Mouse (Mus musculus) G1E (cell line): Measurements from ENCODE around the gene Gm10134. TPM values are rescaled to one million over a fixed set of nuclear protein-coding genes. Genes with fewer than 3 reads are reported as not detected.

Source experiments
- ATAC-seq: 2 replicates; pipeline ENCODE4 v1.8.0; 2016; ENCODE audit warnings: mild to moderate bottlenecking; ENCODE audit not compliant: insufficient number of reproducible peaks, poor library complexity, low FRiP score, severe bottlenecking; ENCODE audit errors: extremely low read depth
- DNase-seq: peaks from one replicate; pipeline ENCODE4 v3.0.0; 2012; ENCODE audit warnings: low spot score
- H3K27me3 ChIP-seq: 2 replicates; pipeline ENCODE4 v1.6.1; 2012; ENCODE audit warnings: mild to moderate bottlenecking, low read length, inconsistent platforms; ENCODE audit not compliant: insufficient read depth
- H3K36me3 ChIP-seq: replicated peaks from 2 replicates; pipeline ENCODE3; 2012; ENCODE audit warnings: mild to moderate bottlenecking, inconsistent platforms
- H3K4me1 ChIP-seq: 2 replicates; pipeline ENCODE4 v1.6.1; 2012; ENCODE audit warnings: low read depth, low read length, inconsistent platforms, mixed read lengths; ENCODE audit not compliant: insufficient read depth
- H3K4me3 ChIP-seq: 2 replicates; pipeline ENCODE4 v1.5.1; 2012; ENCODE audit warnings: low read depth, mild to moderate bottlenecking, inconsistent platforms, low read length, moderate library complexity, mixed read lengths
- H3K9me3 ChIP-seq: replicated peaks from 2 replicates; pipeline ENCODE4 v1.6.1; 2012; ENCODE audit warnings: inconsistent platforms
- CTCF ChIP-seq: IDR thresholded peaks from 2 replicates; pipeline ENCODE4 v1.5.1; 2012; ENCODE audit warnings: low read depth, low read length, inconsistent platforms, mixed read lengths
- GATA1 ChIP-seq: IDR thresholded peaks from 2 replicates; pipeline ENCODE4 v1.6.1; 2012; ENCODE audit warnings: borderline replicate concordance, low read length, inconsistent platforms, mixed read lengths
- GATA2 ChIP-seq: IDR thresholded peaks from 2 replicates; pipeline ENCODE4 v1.6.1; 2012; ENCODE audit warnings: low read depth, low read length, inconsistent platforms, borderline replicate concordance
- POLR2AphosphoS5 ChIP-seq: IDR thresholded peaks from 2 replicates; pipeline ENCODE4 v1.6.1; 2012; ENCODE audit warnings: low read depth, low read length, inconsistent platforms; ENCODE audit not compliant: insufficient replicate concordance
- TAL1 ChIP-seq: conservative IDR thresholded peaks from 2 replicates; pipeline ENCODE4 v1.6.1; 2012; ENCODE audit warnings: low read depth, low read length, inconsistent platforms, mixed read lengths
- polyA plus RNA-seq: library from polyadenylated mRNA; stranded (reverse); fragments of >175 nt; gene quantifications from 2 replicates; pipeline ENCODE4 v1.2.3, GENCODE M21; 2012
- total RNA-seq, 2 experiments: library from RNA; stranded (forward) in 1 of 2; stranded (reverse) in 1 of 2; fragments of 200-1000 nt in 1 of 2; fragments of >200 nt in 1 of 2; fragmentation: Nextera tagmentation in 1 of 2; gene quantifications; 2 replicates each; pipeline ENCODE4 v1.2.3; 2014 to 2017

Gm10134 gene
- total and polyA plus RNA-seq, 3 experiments: not detected

GRCm38 (mm10) chr2:28534436-28535262 is 28.8 kb downstream of the Gm10134 start:
- H3K4me1 ChIP-seq: peaks cover 5% of the 10 kb centered on the region
- no peak for ATAC-seq

GRCm38 (mm10) chr2:28535263-28535540 is 29.3 kb downstream of the Gm10134 start:
- H3K36me3 ChIP-seq: no peaks in the 10 kb centered on the region
- TF ChIP-seq GATA1 (no peak), CTCF (no peak), POLR2AphosphoS5 (no peak), TAL1 (no peak), GATA2 (no peak)
- H3K27me3 ChIP-seq: peaks cover 57% of the 10 kb centered on the region
- H3K4me3 ChIP-seq: no peak overlapping the region
- peaks cover 5% of the 10 kb centered on the region for H3K4me1 ChIP-seq
- ATAC-seq (no peak), DNase-seq (no peak)
- no peaks in the 10 kb centered on the region for H3K9me3 ChIP-seq

More at GRCm38 (mm10) chr2:28534436-28535262, 28.8 kb downstream of the Gm10134 start:
- H3K36me3 ChIP-seq: no peaks in the 10 kb centered on the region
- no peak for DNase-seq
- no peaks in the 10 kb centered on the region for H3K9me3 ChIP-seq
- TF ChIP-seq GATA2: no peak
- no peak for TF ChIP-seq GATA1
- TF ChIP-seq TAL1: no peak
- no peak for TF ChIP-seq CTCF
- TF ChIP-seq POLR2AphosphoS5: no peak
- H3K4me3 ChIP-seq: no peak overlapping the region
- peaks cover 59% of the 10 kb centered on the region for H3K27me3 ChIP-seq

GRCm38 (mm10) chr2:28535650-28536049 is 29.8 kb downstream of the Gm10134 start:
- H3K36me3 ChIP-seq: no peaks in the 10 kb centered on the region
- H3K27me3 ChIP-seq: peaks cover 61% of the 10 kb centered on the region
- no peaks in the 10 kb centered on the region for H3K9me3 ChIP-seq
- DNase-seq (no peak), ATAC-seq (no peak)
- H3K4me3 ChIP-seq: no peak overlapping the region
- TF ChIP-seq POLR2AphosphoS5 (no peak), GATA1 (no peak), CTCF (no peak), GATA2 (no peak)
- peaks cover 5% of the 10 kb centered on the region for H3K4me1 ChIP-seq

GRCm38 (mm10) chr2:28536166-28536565 is 30.3 kb downstream of the Gm10134 start:
- H3K9me3 ChIP-seq: no peaks in the 10 kb centered on the region
- TF ChIP-seq POLR2AphosphoS5: no peak
- TF ChIP-seq GATA2: no peak
- no peak overlapping the region for H3K4me3 ChIP-seq
- no peak for DNase-seq
- no peaks in the 10 kb centered on the region for H3K36me3 ChIP-seq
- H3K4me1 ChIP-seq: peaks cover 5% of the 10 kb centered on the region
- H3K27me3 ChIP-seq: peaks cover 63% of the 10 kb centered on the region
- no peak for ATAC-seq

GRCm38 (mm10) chr2:28536766-28537633 is 31.1 kb downstream of the Gm10134 start:
- DNase-seq (no peak), ATAC-seq (no peak)
- Histone ChIP-seq H3K9me3 (no peaks in the 10 kb centered on the region), H3K4me1 (peaks cover 5% of the 10 kb centered on the region), H3K27me3 (peaks cover 66% of the 10 kb centered on the region), H3K36me3 (no peaks in the 10 kb centered on the region), H3K4me3 (no peak overlapping the region)
- TF ChIP-seq CTCF: no peak
- TF ChIP-seq TAL1: no peak
- TF ChIP-seq GATA1: no peak
- TF ChIP-seq GATA2: no peak
- TF ChIP-seq POLR2AphosphoS5: no peak

- H3K4me1 ChIP-seq: peaks cover 5% of the 10 kb centered on the region
- H3K27me3 ChIP-seq: peaks cover 66% of the 10 kb centered on the region
- H3K4me3 ChIP-seq: no peak overlapping the region
- ATAC-seq (no peak), DNase-seq (no peak)
- H3K36me3 ChIP-seq: no peaks in the 10 kb centered on the region
- TF ChIP-seq GATA1 (no peak), CTCF (no peak), TAL1 (no peak), GATA2 (no peak), POLR2AphosphoS5 (no peak)
- no peaks in the 10 kb centered on the region for H3K9me3 ChIP-seq
These were observed 31.7 kb downstream of the Gm10134 start for GRCm38 (mm10) chr2:28537634-28537920.
